Mouse (Mus musculus): Measurements from ENCODE around the gene Usp20. TPM values are rescaled to one million over a fixed set of nuclear protein-coding genes. Genes with fewer than 3 reads are reported as not detected.
"Not testable (repeated sequence)": the region's sequence is repeated elsewhere in the genome, so short reads cannot be mapped to it uniquely, and the experiment has no call there.

The Usp20 gene
- total RNA-seq (2021): 10 to 100 TPM; 54.7 to 61.3 TPM

DNA sequence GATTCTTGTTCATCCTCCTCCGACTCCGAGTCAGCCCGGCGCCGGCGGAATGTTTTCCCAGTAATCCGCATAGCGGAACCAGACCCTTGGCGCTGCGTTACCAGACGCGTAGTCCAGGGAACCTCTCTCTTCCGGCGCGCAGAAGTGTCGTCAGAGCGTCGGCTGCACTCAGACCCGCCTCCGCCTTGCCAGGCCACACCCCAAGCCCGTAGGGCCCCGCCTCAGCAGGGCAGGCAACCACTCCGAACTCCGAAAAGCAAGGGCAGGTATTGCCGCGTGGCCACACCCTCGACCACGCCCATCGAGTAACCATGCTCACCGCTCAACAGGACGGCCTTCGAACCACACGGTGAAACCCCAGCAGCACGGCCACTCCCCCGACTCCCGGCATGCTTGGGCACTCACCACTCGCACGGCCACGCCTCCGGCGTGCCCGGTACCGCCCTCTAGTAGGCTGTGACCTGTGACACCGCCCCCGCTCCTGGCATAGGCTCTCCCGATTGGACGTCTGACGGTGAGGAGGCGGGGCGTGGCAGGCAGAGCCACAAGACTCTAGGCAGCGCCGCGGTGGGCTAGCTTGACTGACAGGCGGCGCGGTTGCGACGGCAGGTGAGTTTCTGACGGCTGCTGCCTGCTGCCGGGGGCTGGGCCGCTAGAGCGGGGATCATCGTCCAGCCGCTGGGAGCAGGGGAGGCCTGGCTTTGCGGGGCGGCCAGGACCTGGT is at the start of gene Usp20, which contains the start of gene BC005624:
Usp20 (plus strand) TSS at position 490 of the 724 bp plus-strand sequence.
BC005624 (minus strand) TSS at position 412 of the 724 bp plus-strand sequence.
- DNase-seq: peak; percentile 100
- intact Hi-C loops (cut with DNase I): no loop called here

- DNase-seq: no peak
- intact Hi-C loops (cut with DNase I): loop anchor here (5.0 to 10.0 kb wide), 2 partner anchors 106 to 498 kb away; no protein-coding TSS in a partner anchor
These were observed 49.0 kb upstream of the Usp20 start for GRCm38 (mm10) chr2:30933032-30933431.

GRCm38 (mm10) chr2:30933917-30934450 is 48.1 kb upstream of the Usp20 start:
- peak; percentile 76 for DNase-seq
- intact Hi-C loops (cut with DNase I): loop anchor here (5.0 to 10.0 kb wide), 2 partner anchors 107 to 499 kb away; no protein-coding TSS in a partner anchor

DNA sequence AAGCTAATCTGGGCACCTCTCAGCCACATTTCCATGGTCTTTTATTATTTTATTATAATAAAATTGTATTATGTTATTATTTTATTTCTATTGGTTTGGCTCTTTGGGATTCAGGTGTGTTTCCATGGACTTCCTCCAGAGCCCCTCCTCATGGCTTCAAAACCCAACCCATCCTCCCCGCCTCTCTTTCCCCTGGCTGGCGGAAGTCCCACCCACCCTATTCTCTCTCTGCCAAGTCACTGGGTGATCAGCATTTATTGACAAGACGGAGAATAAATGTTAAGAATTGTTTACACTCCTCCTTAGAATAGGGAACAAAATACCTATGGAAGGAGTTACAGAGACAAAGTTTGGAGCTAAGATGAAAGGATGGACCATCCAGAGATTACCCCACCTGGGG is 45.3 kb upstream of the Usp20 start:
- intact Hi-C loops (cut with DNase I): loop anchor here (10.0 kb wide), 1 partner anchor 502 kb away; no protein-coding TSS in a partner anchor
- no peak for DNase-seq

GRCm38 (mm10) chr2:30937731-30938130 is 44.3 kb upstream of the Usp20 start:
- no peak for DNase-seq
- intact Hi-C loops (cut with DNase I): loop anchor here (10.0 kb wide), 1 partner anchor 503 kb away; no protein-coding TSS in a partner anchor

DNA sequence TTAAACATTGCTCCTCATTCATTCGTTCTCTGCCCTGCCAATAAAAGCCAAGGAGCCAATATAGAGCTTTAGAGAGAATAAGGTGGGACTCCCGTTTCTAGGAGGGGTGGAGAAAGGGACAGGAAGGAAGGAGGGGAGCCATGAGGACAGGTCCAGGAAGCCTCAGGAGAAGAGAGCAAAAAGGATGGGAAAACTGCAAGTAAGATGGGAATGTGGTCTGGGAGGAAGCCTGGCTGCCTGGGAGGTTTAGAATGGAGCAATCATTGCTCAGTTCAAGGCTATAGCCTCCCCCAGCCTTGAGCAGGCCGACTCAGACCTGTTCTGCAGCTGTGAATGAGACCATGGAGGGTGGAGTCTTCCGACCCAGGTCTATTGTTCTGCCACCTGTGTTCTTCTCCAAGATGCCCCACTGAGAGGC is 43.5 kb upstream of the Usp20 start:
- intact Hi-C loops (cut with DNase I): loop anchor here (10.0 kb wide), 1 partner anchor 504 kb away; no protein-coding TSS in a partner anchor
- DNase-seq: no peak

DNA sequence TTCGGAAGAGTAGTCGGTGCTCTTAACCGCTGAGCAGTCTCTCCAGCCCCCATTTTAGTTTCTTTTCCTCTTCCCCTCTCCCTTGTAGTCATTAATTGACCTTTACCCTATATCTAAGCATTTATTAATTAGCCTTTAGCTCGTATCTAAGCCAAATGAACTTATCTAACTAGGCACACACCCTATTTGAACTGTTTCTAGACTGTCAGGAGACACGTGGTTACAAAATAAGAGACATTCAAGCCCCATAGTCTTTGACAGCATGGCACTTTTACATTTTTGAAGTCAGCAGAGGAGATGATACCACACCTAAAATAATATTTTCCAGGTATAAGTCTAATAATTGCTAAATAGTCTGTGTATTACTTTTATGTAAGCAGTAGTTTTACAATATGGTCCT is 40.5 kb upstream of the Usp20 start:
- DNase-seq: no peak
- intact Hi-C loops (cut with DNase I): no loop called here

DNA sequence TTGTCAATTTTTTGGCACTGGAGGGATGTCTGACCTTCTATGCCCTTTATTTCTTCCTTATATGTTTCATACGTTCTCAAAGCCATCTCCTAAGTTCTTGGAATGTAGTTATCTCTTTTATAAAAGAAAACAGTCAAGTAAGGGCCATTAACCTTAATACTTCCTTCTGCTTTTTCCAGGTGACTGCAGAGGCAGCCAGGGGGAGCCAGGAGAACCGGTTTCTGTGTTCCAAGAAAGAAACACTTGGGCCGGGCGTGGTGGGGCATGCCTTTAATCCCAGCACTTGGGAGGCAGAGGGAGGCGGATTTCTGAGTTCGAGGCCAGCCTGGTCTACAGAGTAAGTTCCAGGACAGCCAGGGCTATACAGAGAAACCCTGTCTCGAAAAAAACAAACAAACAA is 40.0 kb upstream of the Usp20 start:
- DNase-seq; intact Hi-C loops (cut with DNase I): not testable (repeated sequence)

- DNase-seq: peak; percentile 60
- intact Hi-C loops (cut with DNase I): no loop called here
These were observed 39.5 kb upstream of the Usp20 start for GRCm38 (mm10) chr2:30942603-30943011.

DNA sequence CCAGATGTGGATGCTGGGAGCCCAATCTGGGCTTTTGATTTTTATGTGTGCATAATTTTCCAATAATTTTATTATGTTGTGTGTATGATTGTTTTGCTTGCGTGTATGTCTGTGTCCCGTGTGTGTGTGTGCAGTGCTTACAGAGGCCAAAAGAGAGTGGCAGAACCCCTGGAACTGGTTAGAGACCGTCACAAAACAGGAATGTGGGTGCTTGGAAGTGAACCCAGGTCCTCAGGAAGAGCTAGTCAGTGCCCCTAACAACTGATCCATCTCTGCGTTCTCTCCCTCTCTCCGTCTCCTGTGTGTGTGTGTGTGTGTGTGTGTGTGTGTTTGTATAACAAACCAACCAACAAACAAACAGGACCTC is 29.6 kb upstream of the Usp20 start:
- no peak for DNase-seq
- intact Hi-C loops (cut with DNase I): no loop called here

DNA sequence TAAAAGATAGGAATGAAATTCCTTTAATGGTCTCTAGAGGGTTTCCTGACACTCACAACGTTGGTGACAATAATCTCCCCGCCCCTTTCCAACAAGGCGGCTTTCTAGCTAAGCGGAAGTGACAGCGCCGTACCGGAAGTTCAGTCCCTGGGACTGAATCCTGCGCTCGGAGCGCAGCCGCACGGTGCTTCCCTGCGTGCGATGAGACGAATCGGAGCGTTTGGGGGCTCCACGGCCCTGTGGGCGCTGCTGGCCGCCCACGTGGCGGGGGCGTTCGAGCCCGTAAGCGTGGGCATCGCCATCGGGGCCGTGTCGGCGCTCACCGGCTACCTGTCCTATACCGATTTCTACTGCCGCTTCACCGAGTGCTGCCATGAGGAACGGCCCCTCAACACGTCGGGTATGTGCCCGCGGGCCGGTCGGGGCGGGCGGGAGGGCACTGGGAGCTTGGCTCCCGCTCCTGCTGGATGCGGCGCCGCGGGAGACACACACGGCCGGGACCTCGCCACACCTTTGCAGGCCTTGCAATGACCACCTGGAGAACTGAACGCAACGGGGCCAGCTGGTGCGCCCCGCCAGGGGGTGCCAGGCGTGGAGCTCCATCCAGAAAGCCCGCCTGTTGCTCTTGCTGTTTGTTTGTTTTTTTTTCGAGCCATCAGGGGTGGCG is 29.1 kb upstream of the Usp20 start, which contains the start of gene Tor1b:
Tor1b (plus strand) TSS at position 136 of the 667 bp plus-strand sequence.
- DNase-seq: peak; percentile 86
- intact Hi-C loops (cut with DNase I): no loop called here

DNA sequence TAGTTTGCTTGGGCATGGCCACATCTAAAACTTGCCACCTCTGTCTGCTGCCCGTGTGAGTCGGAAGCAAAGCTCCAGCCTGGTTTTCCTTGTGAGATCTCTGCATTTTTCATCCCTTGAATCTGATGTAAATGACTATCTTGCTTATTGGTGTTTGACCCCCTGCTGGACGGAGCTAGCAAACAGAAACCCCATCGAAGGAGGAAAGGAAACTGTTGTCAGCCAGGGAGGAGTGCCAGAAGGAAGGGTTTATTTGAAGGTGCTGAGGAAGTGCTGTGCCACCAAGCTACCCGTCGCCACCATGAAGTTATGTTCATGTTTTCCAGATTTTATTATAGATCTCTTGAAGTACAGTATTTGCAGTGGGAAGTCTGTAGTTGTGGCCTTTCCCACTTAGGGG is 27.3 kb upstream of the Usp20 start:
- intact Hi-C loops (cut with DNase I): no loop called here
- DNase-seq: no peak

- intact Hi-C loops (cut with DNase I): no loop called here
- DNase-seq: no peak
These were observed 24.6 kb upstream of the Usp20 start for GRCm38 (mm10) chr2:30957511-30957910.

DNA sequence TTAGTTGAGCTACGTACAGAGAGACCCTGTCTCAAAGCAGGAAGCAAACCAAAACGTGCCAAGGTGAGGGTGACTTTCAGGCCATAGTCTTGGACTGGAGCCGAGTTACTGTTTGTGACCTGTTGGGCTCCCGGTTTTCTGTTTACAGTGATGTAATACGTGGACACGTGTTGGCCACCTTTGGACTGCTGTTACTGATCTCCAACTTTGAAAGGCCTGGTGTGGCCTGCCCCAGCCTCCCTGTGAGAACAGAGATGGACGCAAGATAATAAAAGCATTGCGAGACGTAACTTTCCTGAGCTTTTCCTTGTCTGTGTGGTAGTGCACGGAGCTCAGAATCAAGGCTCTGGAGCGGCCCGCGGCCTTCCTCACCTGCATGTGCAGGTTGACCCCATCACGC is 23.4 kb upstream of the Usp20 start:
- intact Hi-C loops (cut with DNase I): no loop called here

GRCm38 (mm10) chr2:30959856-30960255 is 22.2 kb upstream of the Usp20 start:
- intact Hi-C loops (cut with DNase I): no loop called here
- no peak for DNase-seq

More for the DNA sequence above, 23.4 kb upstream of the Usp20 start:
- no peak for DNase-seq

DNA sequence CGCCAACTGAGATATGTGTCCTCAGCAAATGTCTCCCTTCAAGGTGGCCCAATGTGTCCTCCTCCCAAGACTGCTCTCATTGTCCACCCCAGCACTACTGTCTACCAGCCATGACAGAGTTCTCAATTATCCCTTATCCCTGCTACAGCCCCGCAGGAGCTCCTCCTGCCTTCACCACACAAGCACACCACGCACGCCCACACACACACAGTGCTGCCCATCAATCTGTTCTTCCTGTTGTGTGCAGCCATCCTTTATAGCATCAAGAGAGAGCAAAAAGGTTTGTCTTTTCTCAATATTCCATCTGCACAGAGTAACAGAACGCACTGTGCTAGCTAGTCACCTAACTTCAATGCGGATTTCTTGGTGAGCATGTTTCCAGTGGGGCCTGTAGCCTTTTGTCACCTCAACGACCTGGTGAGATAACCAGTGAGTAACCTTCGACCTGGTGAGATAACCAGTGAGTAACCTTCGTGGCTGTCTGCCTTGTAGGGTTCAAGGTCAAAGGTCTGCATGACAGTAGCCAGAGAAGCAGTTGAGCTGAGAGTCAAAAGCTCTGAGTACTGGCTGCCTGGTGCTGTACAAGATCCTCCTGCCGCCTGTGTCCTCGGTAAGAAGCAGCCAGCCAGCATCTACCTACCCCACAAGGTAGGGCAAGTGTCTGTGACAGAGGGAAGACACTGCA is 19.4 kb upstream of the Usp20 start:
- no peak for DNase-seq
- intact Hi-C loops (cut with DNase I): no loop called here

DNA sequence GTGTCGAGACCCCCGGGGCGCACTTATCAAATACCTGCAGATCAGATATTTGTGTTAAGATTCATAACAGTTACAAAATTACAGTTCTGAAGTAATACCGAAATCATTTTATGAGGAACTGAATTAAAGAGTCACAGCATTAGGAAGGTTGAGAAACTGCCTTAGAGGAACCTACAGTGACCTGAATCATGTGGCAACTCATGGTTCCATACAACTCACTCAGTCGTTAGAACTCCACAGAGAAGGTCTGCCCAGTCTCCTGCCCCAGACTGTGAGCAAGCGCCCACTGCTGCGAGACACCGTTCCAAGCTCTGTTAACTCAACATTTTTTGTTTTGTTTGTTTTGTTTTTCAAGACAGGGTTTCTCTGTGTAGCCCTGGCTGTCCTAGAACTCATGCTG is 16.5 kb upstream of the Usp20 start:
- no peak for DNase-seq
- intact Hi-C loops (cut with DNase I): no loop called here

GRCm38 (mm10) chr2:30966826-30967225 is 15.3 kb upstream of the Usp20 start:
- DNase-seq: no peak
- intact Hi-C loops (cut with DNase I): no loop called here

- DNase-seq: peak; percentile 93
- intact Hi-C loops (cut with DNase I): no loop called here
These were observed 14.4 kb upstream of the Usp20 start, which contains the start of gene Tor1a for GRCm38 (mm10) chr2:30967352-30968327. Gene Tor1a, minus strand, starts transcription at chr2:30967933.

DNA sequence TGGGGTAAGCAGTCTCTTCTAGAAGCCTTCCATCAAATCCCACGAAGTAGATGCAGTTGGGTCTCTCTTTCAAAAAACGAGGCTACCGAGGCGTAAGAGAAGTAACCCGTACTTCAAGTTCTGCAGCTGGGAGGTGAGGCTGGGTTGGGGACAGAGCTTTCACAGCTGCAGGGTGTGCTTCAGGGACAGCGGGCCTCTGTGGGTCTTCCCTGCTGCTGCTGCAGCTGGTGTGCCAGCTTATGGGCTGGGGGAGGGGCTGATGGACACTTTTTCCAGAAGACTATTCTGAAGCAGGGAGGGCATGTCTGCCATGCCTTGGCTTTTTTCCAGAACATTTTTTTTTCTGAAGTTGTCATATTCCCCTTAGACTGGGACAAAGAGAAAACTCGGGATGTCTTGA is 945 bp downstream of the Usp20 start:
- peak; percentile 28 for DNase-seq
- intact Hi-C loops (cut with DNase I): no loop called here

Measured in left cerebral cortex, postnatal 4 days (tissue).